Mouse (Mus musculus): ENCODE measurements around the gene Ptprb. TPM values are rescaled to one million over a fixed set of nuclear protein-coding genes. Genes with fewer than 3 reads are reported as not detected.
A peak's percentile ranks its signal among the peaks of the same experiment; 100 is the strongest.

The Ptprb gene
- total and polyA plus RNA-seq, 2 experiments from 2014 or later: 2.3 to 9.8 TPM

- H3K4me1 ChIP-seq (ENCODE audit: insufficient read depth): no peaks in the 10 kb centered on the region
- H3K27ac ChIP-seq (ENCODE audit: low read depth, low read length): no peak overlapping the region
- no peak overlapping the region for H3K4me2 ChIP-seq (ENCODE audit: low read depth)
- no peak overlapping the region for H3K4me3 ChIP-seq (ENCODE audit: low read depth, low read length)
- TF ChIP-seq CTCF (IDR thresholded peaks at IDR 0.05; ENCODE audit: low read depth): no peak
- DNase-seq: no peak
- WGBS: 79% methylated on average over 12 of the region's 12 CpGs
- no peak for ATAC-seq
- H3K36me3 ChIP-seq (ENCODE audit: insufficient read depth): no peaks in the 10 kb centered on the region
- no peak overlapping the region for H3K9ac ChIP-seq
- no peaks in the 10 kb centered on the region for H3K27me3 ChIP-seq (ENCODE audit: insufficient read depth, low read length)
- H3K9me3 ChIP-seq (ENCODE audit: low read length): no peaks in the 10 kb centered on the region
These were observed 4.5 kb upstream of the Ptprb start for GRCm38 (mm10) chr10:116270646-116271469.

DNA sequence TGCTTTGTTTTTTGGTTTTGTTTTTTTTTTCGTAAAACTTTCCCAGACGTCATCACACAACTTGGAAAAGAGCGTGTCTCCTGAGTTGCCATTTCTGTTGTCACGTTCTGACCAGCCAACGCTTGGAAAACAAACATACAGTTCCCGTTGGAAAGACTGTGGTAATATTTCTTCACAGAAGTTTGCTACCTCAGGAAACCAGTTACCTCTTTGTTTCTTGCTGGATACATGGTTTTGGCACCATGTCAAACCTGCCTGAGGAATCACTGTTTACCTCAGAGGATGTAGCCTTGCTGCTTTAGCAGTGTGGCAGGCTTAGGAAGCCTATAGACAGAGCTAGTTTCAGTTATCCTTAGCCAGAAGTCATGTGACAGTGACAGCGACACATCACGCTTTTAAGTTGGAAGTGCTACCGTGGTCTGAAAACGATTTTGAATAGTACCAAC, 3.8 kb upstream of the Ptprb start:
- WGBS: 87% methylated on average over 10 of the region's 10 CpGs
- DNase-seq (no peak), ATAC-seq (no peak)
- TF ChIP-seq CTCF (IDR thresholded peaks at IDR 0.05; ENCODE audit: low read depth): no peak
- Histone ChIP-seq H3K27me3 (ENCODE audit: insufficient read depth, low read length) (no peaks in the 10 kb centered on the region), H3K4me3 (ENCODE audit: low read depth, low read length) (no peak overlapping the region), H3K9me3 (ENCODE audit: low read length) (no peaks in the 10 kb centered on the region), H3K27ac (ENCODE audit: low read depth, low read length) (no peak overlapping the region), H3K4me2 (ENCODE audit: low read depth) (no peak overlapping the region), H3K36me3 (ENCODE audit: insufficient read depth) (no peaks in the 10 kb centered on the region), H3K9ac (no peak overlapping the region), H3K4me1 (ENCODE audit: insufficient read depth) (no peaks in the 10 kb centered on the region)

- Histone ChIP-seq H3K9ac (no peak overlapping the region), H3K4me1 (ENCODE audit: insufficient read depth) (no peaks in the 10 kb centered on the region), H3K4me3 (ENCODE audit: low read depth, low read length) (no peak overlapping the region), H3K9me3 (ENCODE audit: low read length) (no peaks in the 10 kb centered on the region), H3K27me3 (ENCODE audit: insufficient read depth, low read length) (no peaks in the 10 kb centered on the region), H3K27ac (ENCODE audit: low read depth, low read length) (no peak overlapping the region), H3K36me3 (ENCODE audit: insufficient read depth) (no peaks in the 10 kb centered on the region), H3K4me2 (ENCODE audit: low read depth) (no peak overlapping the region)
- DNase-seq (no peak), ATAC-seq (no peak)
- TF ChIP-seq CTCF (IDR thresholded peaks at IDR 0.05; ENCODE audit: low read depth): no peak
- WGBS: 85% methylated on average over 3 of the region's 3 CpGs
These were observed 3.2 kb upstream of the Ptprb start for GRCm38 (mm10) chr10:116272156-116272555.

- ATAC-seq (no peak), DNase-seq (no peak)
- Histone ChIP-seq H3K4me2 (ENCODE audit: low read depth) (no peak overlapping the region), H3K4me3 (ENCODE audit: low read depth, low read length) (no peak overlapping the region), H3K9ac (no peak overlapping the region), H3K9me3 (ENCODE audit: low read length) (no peaks in the 10 kb centered on the region), H3K27me3 (ENCODE audit: insufficient read depth, low read length) (no peaks in the 10 kb centered on the region), H3K4me1 (ENCODE audit: insufficient read depth) (no peaks in the 10 kb centered on the region), H3K36me3 (ENCODE audit: insufficient read depth) (no peaks in the 10 kb centered on the region), H3K27ac (ENCODE audit: low read depth, low read length) (no peak overlapping the region)
- TF ChIP-seq CTCF (IDR thresholded peaks at IDR 0.05; ENCODE audit: low read depth): no peak
- 77% methylated on average over 7 of the region's 7 CpGs for WGBS
These were observed 11.5 kb downstream of the Ptprb start for GRCm38 (mm10) chr10:116286697-116287344.

GRCm38 (mm10) chr10:116288130-116288529, 12.8 kb downstream of the Ptprb start:
- no peak for ATAC-seq
- H3K27me3 ChIP-seq (ENCODE audit: insufficient read depth, low read length): no peaks in the 10 kb centered on the region
- H3K4me1 ChIP-seq (ENCODE audit: insufficient read depth): no peaks in the 10 kb centered on the region
- no peak for DNase-seq
- TF ChIP-seq CTCF (IDR thresholded peaks at IDR 0.05; ENCODE audit: low read depth): no peak
- H3K36me3 ChIP-seq (ENCODE audit: insufficient read depth): no peaks in the 10 kb centered on the region
- no peak overlapping the region for H3K4me3 ChIP-seq (ENCODE audit: low read depth, low read length)
- WGBS: 80% methylated on average over 9 of the region's 9 CpGs
- no peak overlapping the region for H3K4me2 ChIP-seq (ENCODE audit: low read depth)
- no peak overlapping the region for H3K9ac ChIP-seq
- no peak overlapping the region for H3K27ac ChIP-seq (ENCODE audit: low read depth, low read length)
- H3K9me3 ChIP-seq (ENCODE audit: low read length): no peaks in the 10 kb centered on the region

DNA sequence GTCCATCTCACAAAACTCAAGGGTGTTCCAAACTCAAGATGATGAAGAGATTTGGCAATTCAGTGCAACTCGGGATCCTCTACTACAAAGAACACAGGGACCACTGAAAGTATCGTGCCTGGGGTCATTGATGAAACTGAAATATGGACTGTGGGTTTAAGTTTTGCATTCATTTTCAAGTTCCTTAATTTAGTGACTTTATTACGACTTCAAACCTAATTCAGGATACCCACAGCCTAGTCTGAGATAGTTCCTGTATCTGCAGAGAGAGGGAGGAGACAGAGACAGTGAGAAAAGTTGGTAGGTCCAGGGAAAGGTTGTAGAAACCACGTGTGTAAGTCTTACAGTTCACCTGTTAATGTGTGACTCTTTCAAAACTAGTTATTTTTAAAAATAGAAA, 15.2 kb downstream of the Ptprb start:
- ATAC-seq: no peak

GRCm38 (mm10) chr10:116291153-116291755, 15.9 kb downstream of the Ptprb start:
- DNase-seq (no peak), ATAC-seq (0 out of 2 replicates have a peak, but pooled peaks have one; percentile 6)
- no peaks in the 10 kb centered on the region for H3K4me1 ChIP-seq (ENCODE audit: insufficient read depth)
- no peaks in the 10 kb centered on the region for H3K9me3 ChIP-seq (ENCODE audit: low read length)
- H3K36me3 ChIP-seq (ENCODE audit: insufficient read depth): no peaks in the 10 kb centered on the region
- H3K4me2 ChIP-seq (ENCODE audit: low read depth): no peak overlapping the region
- no peak overlapping the region for H3K4me3 ChIP-seq (ENCODE audit: low read depth, low read length)
- no peak for TF ChIP-seq CTCF (IDR thresholded peaks at IDR 0.05; ENCODE audit: low read depth)
- WGBS: 75% methylated on average over 8 of the region's 8 CpGs
- H3K27ac ChIP-seq (ENCODE audit: low read depth, low read length): no peak overlapping the region
- no peak overlapping the region for H3K9ac ChIP-seq
- H3K27me3 ChIP-seq (ENCODE audit: insufficient read depth, low read length): no peaks in the 10 kb centered on the region

More for the DNA sequence above, 15.2 kb downstream of the Ptprb start:
- no peak overlapping the region for H3K9ac ChIP-seq
- TF ChIP-seq CTCF (IDR thresholded peaks at IDR 0.05; ENCODE audit: low read depth): no peak
- H3K27ac ChIP-seq (ENCODE audit: low read depth, low read length): no peak overlapping the region
- WGBS: 83% methylated on average over 4 of the region's 4 CpGs
- no peaks in the 10 kb centered on the region for H3K9me3 ChIP-seq (ENCODE audit: low read length)
- no peaks in the 10 kb centered on the region for H3K4me1 ChIP-seq (ENCODE audit: insufficient read depth)
- H3K36me3 ChIP-seq (ENCODE audit: insufficient read depth): no peaks in the 10 kb centered on the region
- H3K4me3 ChIP-seq (ENCODE audit: low read depth, low read length): no peak overlapping the region
- DNase-seq: no peak
- no peak overlapping the region for H3K4me2 ChIP-seq (ENCODE audit: low read depth)
- H3K27me3 ChIP-seq (ENCODE audit: insufficient read depth, low read length): no peaks in the 10 kb centered on the region

All from forebrain, postnatal 0 days (tissue).